Comparison of ENCODE assay signal across 21 mouse cellular contexts in genomic region chr16:31672202-31672601, GRCm38 (mm10). TPM values are rescaled to one million over a fixed set of nuclear protein-coding genes. Genes with fewer than 3 reads are reported as not detected.
DNase-seq lines count a peak whose midpoint lies in the region; ATAC-seq and TF ChIP-seq lines count a peak whose summit lies in the region.
"Had no signal": no experiment of that assay in that cellular context is flagged by ENCODE, and none has a peak within 500 bp of the region (broad histone marks: within the 10 kb centered on the region; RNA-seq: fewer than 3 reads in every experiment).

No protein-coding gene starts in this region.

- ATAC-seq in Patski = no peak
- ATAC-seq: hindbrain, embryonic 16.5 days had no signal

- POLR2A ChIA-PET in Patski (lab: Charles Lee) = interaction anchor here (0.7 to 1.1 kb wide), 3 partner anchors 8 to 212 kb away, joined by 3 to 4 read pairs (median 3); no protein-coding TSS in a partner anchor

- DNase-seq in gastrocnemius, adult 2 months = no peak
- DNase-seq in gastrocnemius, postnatal 10 days = no peak
- no peak for DNase-seq in left cerebral cortex, adult 2 months (ENCODE audit: extremely low spot score in 1 of 2, low spot score in 2 of 2)
- no peak for DNase-seq in left cerebral cortex, postnatal 25 days (ENCODE audit: low spot score in 2 of 2)
- DNase-seq in Patski (ENCODE audit: low read depth, low spot score) = no peak
- DNase-seq in spleen, postnatal 36 days (ENCODE audit: low spot score in 2 of 2) = no peak
- no peak for DNase-seq in ovary, postnatal 14 days (ENCODE audit: low spot score)
- DNase-seq: adrenal gland, adult 2 months; cerebellum, adult 11 months; cerebellum, postnatal 14 days; kidney, adult 11 months; lung, adult 2 months; lung, postnatal 36 days; right cerebral cortex, postnatal 25 days; thymus, adult 18-20 months; thymus, postnatal 36 days had no signal

- no peaks in the 10 kb centered on the region for H3K4me1 ChIP-seq in E14TG2a.4 (replicated peaks; ENCODE audit: low read depth, low read length)
- H3K4me1 ChIP-seq: stomach, embryonic 15.5 days had no signal

- no peaks in the 10 kb centered on the region for H3K27me3 ChIP-seq in E14TG2a.4 (ENCODE audit: insufficient read depth, low read length)
- no peaks in the 10 kb centered on the region for H3K27me3 ChIP-seq in Patski
- H3K27me3 ChIP-seq: kidney, embryonic 15.5 days; stomach, embryonic 15.5 days had no signal

- intact Hi-C loops in gastrocnemius, adult 2 months (cut with DNase I) = no loop called here
- intact Hi-C loops in left cerebral cortex, adult 2 months (cut with DNase I) = no loop called here
- intact Hi-C loops in left cerebral cortex, postnatal 25 days (cut with DNase I) = no loop called here

- no peaks in the 10 kb centered on the region for H3K9me3 ChIP-seq in E14TG2a.4 (ENCODE audit: low read length)
- H3K9me3 ChIP-seq: heart, embryonic 10.5 days; kidney, embryonic 15.5 days; stomach, embryonic 15.5 days had no signal

- H3K4me3 ChIP-seq in gastrocnemius, adult 2 months = no peak overlapping the region
- H3K4me3 ChIP-seq in left cerebral cortex, adult 2 months = no peak overlapping the region
- no peak overlapping the region for H3K4me3 ChIP-seq in E14TG2a.4 (replicated peaks; ENCODE audit: low read length)
- H3K4me3 ChIP-seq: heart, embryonic 10.5 days; kidney, embryonic 15.5 days; stomach, embryonic 15.5 days had no signal

- peaks cover 38% of the 10 kb centered on the region for H3K36me3 ChIP-seq in E14TG2a.4 (ENCODE audit: insufficient read depth, low read length)

- CTCF ChIA-PET in Patski (lab: Charles Lee) = interaction anchor here (0.7 to 1.4 kb wide), 5 partner anchors 12 to 216 kb away, joined by 3 to 4 read pairs (median 3); no protein-coding TSS in a partner anchor

- in situ Hi-C loops in Patski (cut with MboI; ENCODE audit: low pct_unique_long_range_greater_than_20kb) = no loop called here

- no peak overlapping the region for H3K27ac ChIP-seq in gastrocnemius, adult 2 months
- H3K27ac ChIP-seq in left cerebral cortex, adult 2 months = no peak overlapping the region
- H3K27ac ChIP-seq: heart, embryonic 10.5 days; kidney, embryonic 15.5 days; stomach, embryonic 15.5 days had no signal

- peak; percentile 15; the same call in 1 of the 2 replicates for TF ChIP-seq CTCF in gastrocnemius, adult 2 months (IDR thresholded peaks at IDR 0.05)
- peak; percentile 16 for TF ChIP-seq CTCF in left cerebral cortex, adult 2 months (IDR thresholded peaks at IDR 0.05)
- TF ChIP-seq CTCF in E14TG2a.4 (conservative IDR thresholded peaks at IDR 0.05; ENCODE audit: low read length) (peak; percentile 65), Patski (IDR thresholded peaks at IDR 0.05) (peak; percentile 47)

RNA-seq across cellular contexts. Expression of gene Dlg1, which starts 9.0 kb away (rescaled TPM):
- 10 to 100 TPM; 58.7 to 60.8 TPM for total RNA-seq in gastrocnemius, adult 2 months (2021)
- 10 to 100 TPM; 33.1 to 39.4 TPM for total RNA-seq in gastrocnemius, postnatal 10 days (2021)
- 100 to 1,000 TPM; 185 to 202 TPM for total RNA-seq in left cerebral cortex, adult 2 months (2021)
- 100 to 1,000 TPM; 188 to 190 TPM for total RNA-seq in left cerebral cortex, postnatal 25 days (2021)
- polyA plus RNA-seq in Patski (2021) = 116 TPM

Comparison
In these comparisons a context has a peak if more than half of its experiments do, and no peak if none do; other contexts are left out.
1. CTCF ChIP-seq: peak in every context shown above with its lines; median percentile 65 in E14TG2a.4; 47 in Patski; 16 in left cerebral cortex, adult 2 months; 15 in gastrocnemius, adult 2 months.